Mouse (Mus musculus): ENCODE results near the gene Fgf13. TPM values are rescaled to one million over a fixed set of nuclear protein-coding genes. Genes with fewer than 3 reads are reported as not detected.

Fgf13 gene
- polyA plus RNA-seq, 1 experiment from 2014 or later, result 18.7 TPM

DNA sequence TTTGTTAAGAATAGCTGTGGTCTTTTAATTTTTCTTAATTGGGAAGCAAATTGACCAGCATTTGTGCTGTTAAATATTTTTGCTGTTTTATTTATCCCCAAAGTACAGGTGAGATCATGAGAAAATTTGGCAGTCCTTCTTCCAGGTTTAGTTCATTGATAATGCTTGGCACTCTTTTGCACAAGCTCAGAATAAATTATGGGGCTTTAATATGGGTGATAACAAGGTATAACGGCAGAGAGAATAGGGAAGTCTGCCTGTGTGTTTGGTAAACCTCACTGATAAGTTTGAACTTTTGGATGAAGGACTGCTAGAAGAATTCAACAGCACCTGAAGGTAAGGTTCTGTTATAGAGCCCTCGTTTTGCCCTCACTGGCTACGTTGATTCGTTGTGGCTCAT lies 504.7 kb downstream of the Fgf13 start:
- WGBS, result 74% methylated on average over 4 of the region's 4 CpGs
- TF ChIP-seq CTCF (IDR thresholded peaks at IDR 0.05; ENCODE audit: low read depth), result no peak
- Histone ChIP-seq H3K36me3 (ENCODE audit: control insufficient read depth, insufficient read depth) (no peaks in the 10 kb centered on the region), H3K4me2 (replicated peaks; ENCODE audit: low read depth) (no peak overlapping the region), H3K27me3 (replicated peaks; ENCODE audit: control insufficient read depth, insufficient read depth, low read length) (no peaks in the 10 kb centered on the region), H3K9me3 (ENCODE audit: control insufficient read depth) (no peaks in the 10 kb centered on the region), H3K4me3 (ENCODE audit: low read depth, low read length) (no peak overlapping the region), H3K9ac (ENCODE audit: low read depth, low read length) (no peak overlapping the region), H3K4me1 (replicated peaks; ENCODE audit: control insufficient read depth, insufficient read depth, low read length) (no peaks in the 10 kb centered on the region), H3K27ac (ENCODE audit: low read depth, low read length) (no peak overlapping the region)
- ATAC-seq, result no peak

DNA sequence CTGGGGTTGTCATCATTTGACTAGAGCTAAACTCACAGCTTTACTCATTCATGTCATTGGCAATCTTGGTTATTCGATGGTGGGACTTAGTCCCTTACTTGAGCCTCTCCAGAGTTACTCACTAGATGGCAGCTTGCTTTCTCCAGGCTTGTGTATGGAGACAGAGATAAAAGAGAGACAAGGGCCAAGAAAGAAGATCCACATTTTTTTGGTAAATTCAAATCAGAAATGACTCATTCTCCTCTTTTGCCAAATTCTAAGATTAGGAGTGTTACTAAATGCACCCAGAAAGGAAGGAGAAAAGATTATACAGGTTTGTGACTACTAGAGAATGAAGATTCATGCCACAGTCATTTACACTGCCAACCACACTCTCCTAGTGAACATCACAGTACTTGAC lies 532.9 kb downstream of the Fgf13 start:
- H3K4me3 ChIP-seq (ENCODE audit: low read depth, low read length), result no peak overlapping the region
- WGBS, result 65% methylated on average over 1 of the region's 1 CpGs
- no peak overlapping the region for H3K9ac ChIP-seq (ENCODE audit: low read depth, low read length)
- no peaks in the 10 kb centered on the region for H3K36me3 ChIP-seq (ENCODE audit: control insufficient read depth, insufficient read depth)
- TF ChIP-seq CTCF (IDR thresholded peaks at IDR 0.05; ENCODE audit: low read depth), result no peak
- H3K4me1 ChIP-seq (replicated peaks; ENCODE audit: control insufficient read depth, insufficient read depth, low read length), result no peaks in the 10 kb centered on the region
- H3K9me3 ChIP-seq (ENCODE audit: control insufficient read depth), result no peaks in the 10 kb centered on the region
- no peak for ATAC-seq
- no peak overlapping the region for H3K4me2 ChIP-seq (replicated peaks; ENCODE audit: low read depth)
- no peaks in the 10 kb centered on the region for H3K27me3 ChIP-seq (replicated peaks; ENCODE audit: control insufficient read depth, insufficient read depth, low read length)
- no peak overlapping the region for H3K27ac ChIP-seq (ENCODE audit: low read depth, low read length)

MicroRNAs within 50 kb of the gene (microRNA counts, 519-probe panel; counts per million panel counts)
- microRNA mmu-miR-504, result not detected

Small RNAs within 50 kb of the gene (microRNA-seq; reads per million reads assigned to microRNA genes)
- gene Mir504, result 4.1 reads per million, percentile 9 among the genes with 10 or more reads in this experiment

Measured in intestine, postnatal 0 days (tissue).